Mouse (Mus musculus): ENCODE data around the gene Carns1. TPM values are rescaled to one million over a fixed set of nuclear protein-coding genes. Genes with fewer than 3 reads are reported as not detected.

Gene Carns1
- polyA plus RNA-seq, 1 experiment from 2014 or later: 0.90 TPM

DNA sequence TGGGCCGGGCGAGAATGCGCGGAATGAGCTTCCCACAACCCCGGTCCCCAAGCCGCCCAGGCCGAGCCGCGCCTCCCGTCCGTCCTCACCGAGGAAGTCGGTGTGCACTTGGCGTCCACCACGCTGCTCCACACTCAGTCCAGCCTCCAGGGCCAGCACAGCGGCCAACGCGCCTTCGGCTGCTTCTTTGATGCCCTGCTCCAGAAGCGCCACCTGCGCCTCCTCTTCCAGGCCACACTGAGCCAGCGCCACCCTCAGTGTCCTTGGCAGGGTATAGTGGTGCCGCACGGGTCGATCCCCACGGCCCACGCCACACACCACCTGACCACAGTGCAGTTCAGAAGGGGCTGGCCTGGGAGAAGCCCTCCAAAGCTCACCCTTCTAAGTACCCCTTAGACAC is 5.5 kb downstream of the Carns1 start:
- WGBS: 5% methylated on average over 27 of the region's 27 CpGs
- peak overlapping the region; percentile 36 for H3K4me3 ChIP-seq (ENCODE audit: low read depth, low read length)
- H3K4me2 ChIP-seq (replicated peaks; ENCODE audit: low read depth): peak overlapping the region; percentile 87
- peak overlapping the region; percentile 78 for H3K27ac ChIP-seq (ENCODE audit: low read depth, low read length)
- no peaks in the 10 kb centered on the region for H3K27me3 ChIP-seq (replicated peaks; ENCODE audit: control insufficient read depth, insufficient read depth, low read length)
- H3K9ac ChIP-seq (ENCODE audit: low read depth, low read length): peak overlapping the region; percentile 51
- ATAC-seq: peak; percentile 62
- no peaks in the 10 kb centered on the region for H3K9me3 ChIP-seq (ENCODE audit: control insufficient read depth)
- no peaks in the 10 kb centered on the region for H3K36me3 ChIP-seq (ENCODE audit: control insufficient read depth, insufficient read depth)
- TF ChIP-seq CTCF (IDR thresholded peaks at IDR 0.05; ENCODE audit: low read depth): no peak
- peaks cover 5% of the 10 kb centered on the region; the same call in 1 of the 2 replicates for H3K4me1 ChIP-seq (replicated peaks; ENCODE audit: control insufficient read depth, insufficient read depth, low read length)

GRCm38 (mm10) chr19:4169378-4169784 is 5.9 kb downstream of the Carns1 start:
- peak overlapping the region; percentile 87 for H3K4me2 ChIP-seq (replicated peaks; ENCODE audit: low read depth)
- H3K9ac ChIP-seq (ENCODE audit: low read depth, low read length): peak overlapping the region; percentile 51
- H3K9me3 ChIP-seq (ENCODE audit: control insufficient read depth): no peaks in the 10 kb centered on the region
- peaks cover 5% of the 10 kb centered on the region; the same call in 1 of the 2 replicates for H3K4me1 ChIP-seq (replicated peaks; ENCODE audit: control insufficient read depth, insufficient read depth, low read length)
- peak; percentile 99 for TF ChIP-seq CTCF (IDR thresholded peaks at IDR 0.05; ENCODE audit: low read depth)
- WGBS: under 1% methylated on average over 42 of the region's 43 CpGs
- peak overlapping the region; percentile 36 for H3K4me3 ChIP-seq (ENCODE audit: low read depth, low read length)
- H3K36me3 ChIP-seq (ENCODE audit: control insufficient read depth, insufficient read depth): no peaks in the 10 kb centered on the region
- H3K27ac ChIP-seq (ENCODE audit: low read depth, low read length): peak overlapping the region; percentile 78
- no peaks in the 10 kb centered on the region for H3K27me3 ChIP-seq (replicated peaks; ENCODE audit: control insufficient read depth, insufficient read depth, low read length)
- ATAC-seq: peak; percentile 93

GRCm38 (mm10) chr19:4166678-4167476 is 8.4 kb downstream of the Carns1 start:
- no peak overlapping the region for H3K9ac ChIP-seq (ENCODE audit: low read depth, low read length)
- H3K27ac ChIP-seq (ENCODE audit: low read depth, low read length): no peak overlapping the region
- no peaks in the 10 kb centered on the region for H3K9me3 ChIP-seq (ENCODE audit: control insufficient read depth)
- 75% methylated on average over 9 of the region's 9 CpGs for whole genome bisulfite sequencing
- no peak for TF ChIP-seq CTCF (IDR thresholded peaks at IDR 0.05; ENCODE audit: low read depth)
- no peak overlapping the region for H3K4me2 ChIP-seq (replicated peaks; ENCODE audit: low read depth)
- peaks cover 9% of the 10 kb centered on the region; the same call in 1 of the 2 replicates for H3K4me1 ChIP-seq (replicated peaks; ENCODE audit: control insufficient read depth, insufficient read depth, low read length)
- ATAC-seq: no peak
- H3K4me3 ChIP-seq (ENCODE audit: low read depth, low read length): no peak overlapping the region
- H3K27me3 ChIP-seq (replicated peaks; ENCODE audit: control insufficient read depth, insufficient read depth, low read length): no peaks in the 10 kb centered on the region
- peaks cover under 1% of the 10 kb centered on the region; the same call in 1 of the 2 replicates for H3K36me3 ChIP-seq (ENCODE audit: control insufficient read depth, insufficient read depth)

DNA sequence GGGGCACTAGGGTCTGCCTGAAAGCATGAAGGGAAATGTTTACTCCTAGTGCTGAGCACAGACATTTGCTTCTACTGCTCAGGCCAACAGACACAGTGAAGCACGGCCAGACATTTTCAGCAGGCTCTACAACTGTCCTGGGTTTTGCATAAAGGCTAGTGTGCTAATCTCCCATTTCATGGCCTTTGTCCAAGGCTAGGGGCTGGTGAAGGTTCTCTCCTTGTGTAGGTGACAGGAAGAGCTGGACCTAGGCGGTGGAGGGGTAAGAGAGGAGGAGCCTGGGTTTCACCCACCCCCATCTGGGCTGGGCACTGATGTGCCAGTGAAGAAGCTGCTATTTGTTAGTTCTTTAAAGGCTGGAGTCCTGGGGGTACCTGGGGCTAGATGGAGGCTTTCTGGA is 10.6 kb downstream of the Carns1 start:
- no peak overlapping the region for H3K4me2 ChIP-seq (replicated peaks; ENCODE audit: low read depth)
- TF ChIP-seq CTCF (IDR thresholded peaks at IDR 0.05; ENCODE audit: low read depth): no peak
- no peak overlapping the region for H3K4me3 ChIP-seq (ENCODE audit: low read depth, low read length)
- H3K4me1 ChIP-seq (replicated peaks; ENCODE audit: control insufficient read depth, insufficient read depth, low read length): peaks cover 5% of the 10 kb centered on the region; the same call in 1 of the 2 replicates
- no peak overlapping the region for H3K9ac ChIP-seq (ENCODE audit: low read depth, low read length)
- no peaks in the 10 kb centered on the region for H3K9me3 ChIP-seq (ENCODE audit: control insufficient read depth)
- H3K27ac ChIP-seq (ENCODE audit: low read depth, low read length): no peak overlapping the region; the same call in 1 of the 2 replicates
- 78% methylated on average over 2 of the region's 2 CpGs for WGBS
- H3K36me3 ChIP-seq (ENCODE audit: control insufficient read depth, insufficient read depth): peaks cover 15% of the 10 kb centered on the region
- ATAC-seq: no peak
- H3K27me3 ChIP-seq (replicated peaks; ENCODE audit: control insufficient read depth, insufficient read depth, low read length): no peaks in the 10 kb centered on the region

DNA sequence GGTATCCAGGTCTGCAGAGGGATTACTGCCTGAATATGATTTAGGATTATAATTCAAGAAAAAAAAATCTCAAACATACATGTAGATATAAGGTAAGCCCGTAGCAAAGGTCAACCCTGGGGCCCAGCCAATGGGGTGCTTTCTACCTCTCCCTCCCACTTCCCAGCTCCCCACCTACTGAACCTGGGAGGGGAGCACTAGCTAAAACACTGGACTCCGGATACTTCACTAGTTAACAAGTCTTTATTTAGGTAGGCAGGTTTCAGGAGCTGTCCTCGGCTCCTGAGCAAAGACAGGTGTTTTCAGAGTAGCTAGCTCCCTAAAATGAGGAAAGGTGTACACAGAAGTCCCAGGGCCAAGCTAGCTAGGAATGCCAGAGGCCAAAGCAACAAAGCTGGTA is 11.2 kb downstream of the Carns1 start:
- Histone ChIP-seq H3K27me3 (replicated peaks; ENCODE audit: control insufficient read depth, insufficient read depth, low read length) (no peaks in the 10 kb centered on the region), H3K9me3 (ENCODE audit: control insufficient read depth) (no peaks in the 10 kb centered on the region), H3K9ac (ENCODE audit: low read depth, low read length) (no peak overlapping the region), H3K27ac (ENCODE audit: low read depth, low read length) (no peak overlapping the region), H3K4me2 (replicated peaks; ENCODE audit: low read depth) (no peak overlapping the region), H3K4me3 (ENCODE audit: low read depth, low read length) (no peak overlapping the region), H3K4me1 (replicated peaks; ENCODE audit: control insufficient read depth, insufficient read depth, low read length) (peaks cover 4% of the 10 kb centered on the region; the same call in 1 of the 2 replicates), H3K36me3 (ENCODE audit: control insufficient read depth, insufficient read depth) (peaks cover 21% of the 10 kb centered on the region)
- no peak for ATAC-seq
- TF ChIP-seq CTCF (IDR thresholded peaks at IDR 0.05; ENCODE audit: low read depth): no peak
- WGBS: 65% methylated on average over 3 of the region's 3 CpGs

DNA sequence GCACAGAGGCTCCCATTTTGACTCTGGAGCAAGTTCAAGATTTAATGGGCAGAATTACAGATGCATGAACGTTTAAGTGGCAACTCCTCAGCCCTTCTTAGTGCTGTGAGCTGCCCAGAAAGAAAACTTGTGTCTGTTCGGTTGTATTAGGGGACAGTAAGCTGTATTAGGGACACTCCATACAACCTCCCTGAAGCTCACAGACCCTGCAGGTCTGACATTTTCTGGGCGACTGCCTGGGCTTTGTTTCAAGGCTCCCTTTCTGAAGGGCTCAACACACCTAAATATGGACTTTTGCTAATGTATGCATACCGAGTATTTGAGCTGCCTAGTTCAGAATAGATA is 11.8 kb downstream of the Carns1 start:
- H3K9me3 ChIP-seq (ENCODE audit: control insufficient read depth): no peaks in the 10 kb centered on the region
- 31% methylated on average over 4 of the region's 4 CpGs for WGBS
- H3K4me2 ChIP-seq (replicated peaks; ENCODE audit: low read depth): peak overlapping the region; percentile 90
- ATAC-seq: no peak
- H3K36me3 ChIP-seq (ENCODE audit: control insufficient read depth, insufficient read depth): peaks cover 27% of the 10 kb centered on the region
- no peaks in the 10 kb centered on the region for H3K27me3 ChIP-seq (replicated peaks; ENCODE audit: control insufficient read depth, insufficient read depth, low read length)
- no peak overlapping the region for H3K27ac ChIP-seq (ENCODE audit: low read depth, low read length)
- no peak overlapping the region; the same call in 1 of the 2 replicates for H3K9ac ChIP-seq (ENCODE audit: low read depth, low read length)
- H3K4me1 ChIP-seq (replicated peaks; ENCODE audit: control insufficient read depth, insufficient read depth, low read length): peaks cover 4% of the 10 kb centered on the region; the same call in 1 of the 2 replicates
- H3K4me3 ChIP-seq (ENCODE audit: low read depth, low read length): peak overlapping the region; percentile 80
- no peak for TF ChIP-seq CTCF (IDR thresholded peaks at IDR 0.05; ENCODE audit: low read depth)

Data from intestine, postnatal 0 days (tissue).